Mouse (Mus musculus): Measurements from ENCODE around the gene Ptprcap. TPM values are rescaled to one million over a fixed set of nuclear protein-coding genes. Genes with fewer than 3 reads are reported as not detected.

Ptprcap gene
- polyA plus RNA-seq, 1 experiment from 2014 or later = 1.1 TPM

DNA sequence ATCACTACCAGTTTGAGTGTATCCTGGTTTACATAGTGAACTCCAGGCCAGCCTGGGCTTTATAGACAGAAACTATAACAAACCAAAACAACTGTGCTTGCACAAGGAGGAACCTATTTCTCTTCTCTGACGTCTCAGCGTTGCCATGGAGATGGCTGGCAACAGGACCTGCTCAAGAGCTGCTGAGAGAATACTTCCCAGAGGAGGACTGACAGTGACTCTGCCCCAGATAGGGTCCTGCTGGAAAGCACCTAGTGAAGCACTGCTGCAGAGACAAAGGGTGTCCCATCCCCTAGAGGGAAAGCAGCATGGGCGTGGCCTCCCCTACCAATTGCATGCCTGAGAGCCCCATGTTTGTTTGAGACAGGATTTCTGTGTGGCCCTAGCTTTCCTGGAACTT, 28.5 kb downstream of the Ptprcap start:
- H3K9ac ChIP-seq (replicated peaks) = no peak overlapping the region
- no peak overlapping the region for H3K27ac ChIP-seq (replicated peaks)
- no peaks in the 10 kb centered on the region for H3K27me3 ChIP-seq
- H3K9me3 ChIP-seq = no peaks in the 10 kb centered on the region
- no peaks in the 10 kb centered on the region for H3K36me3 ChIP-seq
- no peak overlapping the region for H3K4me3 ChIP-seq
- WGBS = 49% methylated on average over 3 of the region's 3 CpGs
- ATAC-seq (replicated peaks) = peak; percentile 57; the same call in 1 of the 2 replicates
- H3K4me1 ChIP-seq = peaks cover 8% of the 10 kb centered on the region
- no peak overlapping the region for H3K4me2 ChIP-seq (replicated peaks)

DNA sequence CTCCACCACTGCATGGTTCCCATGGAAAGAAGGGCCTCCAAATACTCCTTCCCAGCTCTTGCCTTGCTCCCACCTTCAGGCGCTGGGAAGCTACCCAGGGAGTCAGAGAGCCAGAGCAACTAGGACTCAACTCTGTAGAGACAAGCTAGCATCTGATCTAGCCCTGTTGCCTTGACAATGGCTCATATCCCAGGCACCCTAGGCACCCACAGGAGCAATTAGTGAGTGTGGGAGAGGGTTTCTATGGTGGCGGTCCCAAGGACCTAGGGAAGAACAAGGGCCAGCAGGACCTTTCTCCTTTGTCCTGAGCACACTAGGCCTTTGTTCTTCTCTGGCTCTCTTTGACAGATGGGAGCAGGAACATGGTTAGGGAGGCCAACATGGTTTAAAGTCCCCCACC, 30.3 kb downstream of the Ptprcap start:
- H3K9me3 ChIP-seq = no peaks in the 10 kb centered on the region
- H3K27ac ChIP-seq (replicated peaks) = no peak overlapping the region
- H3K27me3 ChIP-seq = no peaks in the 10 kb centered on the region
- H3K4me2 ChIP-seq (replicated peaks) = no peak overlapping the region
- H3K36me3 ChIP-seq = no peaks in the 10 kb centered on the region
- H3K9ac ChIP-seq (replicated peaks) = no peak overlapping the region
- ATAC-seq (replicated peaks) = no peak
- 68% methylated on average over 2 of the region's 2 CpGs for WGBS
- H3K4me1 ChIP-seq = peaks cover 8% of the 10 kb centered on the region
- H3K4me3 ChIP-seq = no peak overlapping the region

DNA sequence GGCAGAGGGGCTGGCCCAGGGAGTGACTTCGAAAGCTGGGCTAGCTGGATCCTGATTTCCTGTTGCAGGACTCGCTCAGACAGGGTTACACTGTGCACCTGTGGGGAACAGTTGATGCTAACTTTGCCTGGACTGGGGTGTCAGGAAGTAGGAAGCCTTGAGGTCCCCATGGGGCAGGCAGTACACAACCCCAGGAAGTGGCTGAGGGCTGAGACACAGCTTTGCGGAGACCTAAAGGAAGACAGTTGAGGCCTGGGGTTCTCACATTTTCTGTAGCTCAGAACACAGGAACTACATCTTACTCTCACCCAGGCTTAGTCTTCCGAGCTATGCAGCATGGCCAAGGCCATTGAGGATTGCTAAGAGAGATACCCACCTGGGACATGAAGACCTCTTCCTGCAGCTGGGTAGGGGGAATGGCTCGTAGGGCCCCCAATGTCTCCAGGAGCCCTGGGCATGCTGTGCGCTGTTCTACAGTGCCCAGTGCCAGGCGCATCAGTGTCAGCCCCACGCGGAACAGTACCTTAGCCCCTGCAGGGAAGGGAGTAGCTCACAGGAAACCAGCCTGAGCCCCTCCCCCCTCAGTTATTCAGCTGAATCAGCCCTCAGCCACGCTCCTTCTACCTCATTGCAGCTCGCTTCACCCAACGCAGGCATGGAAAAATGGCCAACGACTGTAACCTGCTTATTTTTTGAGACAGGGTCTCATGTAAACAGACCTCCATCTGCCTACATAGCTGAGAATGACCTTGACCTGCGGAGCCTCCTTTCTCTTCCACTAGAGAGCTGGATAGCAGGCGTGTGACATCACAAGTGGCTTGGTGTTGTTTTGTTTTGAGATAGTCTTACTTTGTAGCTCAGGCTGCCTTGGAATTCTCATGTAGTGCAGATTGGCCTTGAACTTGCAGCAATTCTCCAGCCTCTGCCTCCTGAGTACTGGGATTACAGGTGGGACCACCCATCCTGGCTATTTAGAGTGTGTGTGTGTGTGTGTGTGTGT, 31.9 kb downstream of the Ptprcap start:
- Histone ChIP-seq H3K36me3 (no peaks in the 10 kb centered on the region), H3K9ac (replicated peaks) (no peak overlapping the region)
- ATAC-seq (replicated peaks) = no peak

DNA sequence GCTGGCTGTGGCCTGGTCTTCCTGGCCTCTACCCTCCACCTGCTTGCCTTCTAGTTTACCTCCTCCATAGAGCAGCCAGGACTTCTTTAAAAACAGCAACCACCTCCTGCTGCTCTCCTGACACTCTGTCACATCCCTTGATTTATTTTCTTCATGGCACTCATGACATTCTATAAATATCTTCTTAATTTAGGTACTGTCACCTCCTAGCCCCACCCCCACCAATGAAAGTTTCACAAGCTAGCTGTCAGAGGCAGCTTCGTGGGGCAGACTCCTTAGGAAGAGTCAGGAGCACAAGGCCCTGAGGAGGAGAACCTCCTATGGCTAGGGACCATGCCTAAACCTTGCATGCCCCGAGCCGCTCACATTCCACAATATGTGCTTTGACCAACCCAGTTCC, 33.9 kb downstream of the Ptprcap start:
- no peak overlapping the region for H3K27ac ChIP-seq (replicated peaks)
- no peaks in the 10 kb centered on the region for H3K27me3 ChIP-seq
- WGBS = 71% methylated on average over 3 of the region's 3 CpGs
- H3K36me3 ChIP-seq = no peaks in the 10 kb centered on the region
- H3K4me2 ChIP-seq (replicated peaks) = no peak overlapping the region
- no peak for ATAC-seq (replicated peaks)
- no peak overlapping the region for H3K9ac ChIP-seq (replicated peaks)
- no peak overlapping the region for H3K4me3 ChIP-seq
- 0 out of 2 replicates have a peak, but pooled peaks cover 3% of the 10 kb centered on the region for H3K4me1 ChIP-seq
- no peaks in the 10 kb centered on the region for H3K9me3 ChIP-seq

More for the DNA sequence above, 31.9 kb downstream of the Ptprcap start:
- Histone ChIP-seq H3K4me2 (replicated peaks) (no peak overlapping the region), H3K4me1 (peaks cover 8% of the 10 kb centered on the region), H3K9me3 (no peaks in the 10 kb centered on the region), H3K4me3 (no peak overlapping the region), H3K27ac (replicated peaks) (no peak overlapping the region), H3K27me3 (no peaks in the 10 kb centered on the region)
- 66% methylated on average over 15 of the region's 15 CpGs for WGBS

DNA sequence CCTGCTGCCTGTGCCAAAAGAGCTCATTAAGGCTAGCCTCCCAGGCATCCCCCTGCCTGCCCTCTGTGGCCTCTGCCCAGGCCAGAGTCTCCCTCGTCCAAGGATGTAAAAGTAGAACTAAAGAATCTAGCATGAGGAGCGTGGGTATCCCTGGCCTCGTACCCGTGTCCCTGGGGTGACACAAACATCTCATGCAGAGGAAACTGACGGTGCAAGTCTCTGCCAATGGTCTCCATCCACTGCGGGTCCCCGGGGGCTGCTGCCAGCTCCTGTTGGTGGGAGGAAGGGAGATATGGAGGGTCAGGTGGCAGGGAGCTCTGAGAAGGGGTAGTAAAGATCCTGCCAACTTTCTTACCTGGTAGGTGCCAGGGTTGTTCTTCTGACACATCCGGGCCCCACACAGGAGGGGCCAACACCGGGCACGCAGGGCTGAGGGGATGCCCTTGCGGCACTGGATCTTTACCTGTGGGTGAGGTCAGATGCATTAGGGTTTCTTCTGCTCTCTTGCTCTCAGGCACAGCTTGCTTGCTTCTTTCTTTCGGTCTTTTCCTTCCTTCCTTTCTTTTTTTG, 35.7 kb downstream of the Ptprcap start:
- WGBS = 92% methylated on average over 12 of the region's 12 CpGs
- no peaks in the 10 kb centered on the region for H3K9me3 ChIP-seq

DNA sequence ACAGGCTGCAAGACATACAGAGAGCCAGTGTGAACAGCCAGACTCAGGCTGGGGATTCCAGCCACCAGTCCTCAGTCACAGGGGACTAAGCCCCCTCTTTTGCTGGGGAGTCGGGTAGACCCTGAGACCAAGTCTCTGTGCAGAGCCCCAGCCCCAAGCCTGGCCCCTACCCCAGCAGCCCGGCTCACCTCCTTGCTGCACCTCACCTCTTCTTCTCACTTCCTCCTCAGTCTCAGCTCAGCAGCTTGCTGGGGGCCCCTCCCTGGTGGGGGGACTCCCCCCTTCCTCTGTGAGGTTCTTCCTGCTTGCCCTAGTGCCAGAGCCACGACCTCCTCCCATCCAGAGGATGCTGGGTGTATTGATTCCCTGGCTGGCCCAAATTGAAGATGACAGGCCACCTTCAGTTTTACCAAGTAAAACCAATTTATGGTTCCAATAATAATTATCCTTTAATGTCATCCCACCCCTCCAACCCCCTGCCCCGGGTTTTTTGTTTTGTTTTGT, 37.5 kb downstream of the Ptprcap start, which contains the start of gene Tbc1d10c:
Tbc1d10c (minus strand) TSS at position 454 of the 504 bp plus-strand sequence.
- 74% methylated on average over 4 of the region's 4 CpGs for WGBS
- H3K4me1 ChIP-seq = peaks cover 35% of the 10 kb centered on the region
- no peaks in the 10 kb centered on the region for H3K27me3 ChIP-seq
- no peaks in the 10 kb centered on the region for H3K9me3 ChIP-seq
- H3K36me3 ChIP-seq = peaks cover 27% of the 10 kb centered on the region
- no peak for ATAC-seq (replicated peaks)
- H3K27ac ChIP-seq (replicated peaks) = peak within 1 kb of the TSS; percentile 88
- peak within 1 kb of the TSS; percentile 87 for H3K4me2 ChIP-seq (replicated peaks)
- H3K9ac ChIP-seq (replicated peaks) = peak within 1 kb of the TSS; percentile 98
- peak within 1 kb of the TSS; percentile 95 for H3K4me3 ChIP-seq

More for the DNA sequence above, 35.7 kb downstream of the Ptprcap start:
- H3K4me1 ChIP-seq = peaks cover 20% of the 10 kb centered on the region
- H3K4me2 ChIP-seq (replicated peaks) = no peak overlapping the region
- H3K9ac ChIP-seq (replicated peaks) = no peak overlapping the region
- ATAC-seq (replicated peaks) = no peak
- H3K27ac ChIP-seq (replicated peaks) = no peak overlapping the region
- H3K27me3 ChIP-seq = no peaks in the 10 kb centered on the region
- H3K36me3 ChIP-seq = peaks cover 10% of the 10 kb centered on the region
- no peak overlapping the region for H3K4me3 ChIP-seq

DNA sequence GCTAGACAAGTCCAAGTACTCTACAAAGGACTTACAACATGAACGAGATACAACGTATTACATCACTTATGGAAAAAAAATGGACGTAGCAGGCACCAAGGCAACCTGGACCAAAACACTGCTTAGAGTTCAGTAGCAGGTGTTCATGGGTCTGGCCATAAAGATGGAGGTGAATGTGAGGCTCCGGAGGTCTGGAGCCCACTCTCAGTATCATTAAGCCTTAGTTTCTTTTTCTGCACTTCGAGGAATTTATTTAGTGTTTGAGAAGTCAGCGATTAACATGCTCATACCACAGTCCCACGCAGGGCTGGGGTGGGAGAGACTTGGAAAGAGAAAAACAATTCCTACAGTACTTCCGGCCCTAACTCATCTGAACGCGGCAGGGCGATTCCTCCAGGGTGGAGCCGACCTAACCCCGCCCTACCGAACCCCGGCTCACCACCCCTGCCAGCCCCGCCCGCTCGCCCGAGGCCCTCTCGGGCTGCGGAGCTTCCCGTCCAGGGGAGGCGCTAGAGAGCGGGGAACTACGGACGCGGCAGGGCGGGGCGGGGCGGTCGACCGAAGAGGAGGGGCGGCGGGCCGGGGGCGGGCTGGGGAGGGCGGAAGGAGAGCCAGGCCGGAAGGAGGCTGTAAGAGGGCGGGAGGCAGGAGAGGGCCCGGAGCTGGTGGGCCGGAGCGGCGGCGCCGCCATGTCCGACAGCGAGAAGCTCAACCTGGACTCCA, 38.3 kb downstream of the Ptprcap start, which contains the start of gene Ppp1ca:
Ppp1ca (plus strand) TSS at position 538 of the 723 bp plus-strand sequence.
- no peaks in the 10 kb centered on the region for H3K27me3 ChIP-seq
- H3K36me3 ChIP-seq = peaks cover 36% of the 10 kb centered on the region
- H3K9ac ChIP-seq (replicated peaks) = peak within 1 kb of the TSS; percentile 98
- peak within 1 kb of the TSS; percentile 88 for H3K27ac ChIP-seq (replicated peaks)
- 9% methylated on average over 35 of the region's 47 CpGs for WGBS
- peak; percentile 87 for ATAC-seq (replicated peaks)
- no peaks in the 10 kb centered on the region for H3K9me3 ChIP-seq
- peaks cover 38% of the 10 kb centered on the region for H3K4me1 ChIP-seq
- peak within 1 kb of the TSS; percentile 87 for H3K4me2 ChIP-seq (replicated peaks)
- H3K4me3 ChIP-seq = peak within 1 kb of the TSS; percentile 95

DNA sequence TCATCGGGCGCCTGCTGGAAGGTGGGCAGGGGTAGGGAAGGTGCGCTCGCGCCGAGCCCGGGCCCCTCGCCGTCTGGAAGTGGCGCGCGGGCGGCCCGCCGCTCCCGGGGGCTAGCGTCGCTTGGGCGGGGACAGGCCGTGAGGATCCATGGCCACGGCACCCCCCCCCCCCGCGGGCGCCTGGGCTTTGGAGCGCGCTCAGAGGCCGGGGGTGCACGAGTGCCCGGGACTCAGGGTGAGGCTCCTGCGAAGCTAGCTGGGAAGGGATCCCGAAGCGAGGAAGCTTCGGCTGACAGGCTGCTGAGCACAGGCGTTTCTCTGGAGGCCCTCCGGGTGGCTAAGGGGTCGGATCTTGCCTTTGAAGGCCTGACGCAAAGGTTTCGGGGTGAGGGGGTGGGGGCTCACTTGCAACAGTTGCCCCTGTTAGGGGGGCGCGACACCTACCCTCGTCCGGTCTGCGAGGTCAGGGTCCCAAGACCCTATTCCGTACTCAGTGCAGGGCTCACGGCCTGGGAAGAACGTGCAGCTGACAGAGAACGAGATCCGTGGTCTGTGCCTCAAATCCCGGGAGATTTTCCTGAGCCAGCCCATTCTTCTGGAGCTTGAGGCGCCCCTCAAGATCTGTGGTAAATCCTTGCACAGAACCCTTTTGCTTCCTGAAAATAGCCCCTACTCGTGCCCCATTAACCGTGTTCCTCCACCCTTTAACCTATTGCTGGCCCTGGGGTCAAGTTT, 39.0 kb downstream of the Ptprcap start:
- ATAC-seq (replicated peaks) = peak; percentile 12
- Histone ChIP-seq H3K4me2 (replicated peaks) (peak overlapping the region; percentile 87), H3K9ac (replicated peaks) (peak overlapping the region; percentile 98), H3K9me3 (no peaks in the 10 kb centered on the region), H3K4me3 (peak overlapping the region; percentile 95), H3K27me3 (no peaks in the 10 kb centered on the region), H3K36me3 (peaks cover 41% of the 10 kb centered on the region), H3K27ac (replicated peaks) (peak overlapping the region; percentile 88), H3K4me1 (peaks cover 38% of the 10 kb centered on the region)
- under 1% methylated on average over 51 of the region's 52 CpGs for WGBS

DNA sequence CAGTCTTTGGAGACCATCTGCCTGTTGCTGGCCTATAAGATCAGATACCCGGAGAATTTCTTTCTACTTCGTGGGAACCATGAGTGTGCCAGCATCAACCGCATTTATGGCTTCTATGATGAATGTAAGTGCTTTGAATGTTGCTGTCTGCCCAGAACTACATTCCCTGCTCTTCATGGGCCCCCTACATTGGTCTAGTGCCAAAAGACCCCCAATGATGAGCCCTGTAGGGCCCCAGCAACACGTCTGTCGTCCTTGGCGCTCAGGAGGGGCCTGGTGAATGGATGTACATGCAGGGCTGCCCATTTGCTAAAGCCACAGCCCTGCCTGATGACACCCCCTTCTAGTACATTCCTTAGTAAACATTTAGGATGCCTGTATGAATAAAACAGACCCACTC, 39.7 kb downstream of the Ptprcap start:
- 57% methylated on average over 6 of the region's 6 CpGs for WGBS
- Histone ChIP-seq H3K9me3 (no peaks in the 10 kb centered on the region), H3K4me1 (peaks cover 38% of the 10 kb centered on the region), H3K27ac (replicated peaks) (no peak overlapping the region), H3K36me3 (peaks cover 41% of the 10 kb centered on the region), H3K9ac (replicated peaks) (peak overlapping the region; percentile 98), H3K27me3 (no peaks in the 10 kb centered on the region), H3K4me3 (peak overlapping the region; percentile 95), H3K4me2 (replicated peaks) (peak overlapping the region; percentile 87)
- no peak for ATAC-seq (replicated peaks)

DNA sequence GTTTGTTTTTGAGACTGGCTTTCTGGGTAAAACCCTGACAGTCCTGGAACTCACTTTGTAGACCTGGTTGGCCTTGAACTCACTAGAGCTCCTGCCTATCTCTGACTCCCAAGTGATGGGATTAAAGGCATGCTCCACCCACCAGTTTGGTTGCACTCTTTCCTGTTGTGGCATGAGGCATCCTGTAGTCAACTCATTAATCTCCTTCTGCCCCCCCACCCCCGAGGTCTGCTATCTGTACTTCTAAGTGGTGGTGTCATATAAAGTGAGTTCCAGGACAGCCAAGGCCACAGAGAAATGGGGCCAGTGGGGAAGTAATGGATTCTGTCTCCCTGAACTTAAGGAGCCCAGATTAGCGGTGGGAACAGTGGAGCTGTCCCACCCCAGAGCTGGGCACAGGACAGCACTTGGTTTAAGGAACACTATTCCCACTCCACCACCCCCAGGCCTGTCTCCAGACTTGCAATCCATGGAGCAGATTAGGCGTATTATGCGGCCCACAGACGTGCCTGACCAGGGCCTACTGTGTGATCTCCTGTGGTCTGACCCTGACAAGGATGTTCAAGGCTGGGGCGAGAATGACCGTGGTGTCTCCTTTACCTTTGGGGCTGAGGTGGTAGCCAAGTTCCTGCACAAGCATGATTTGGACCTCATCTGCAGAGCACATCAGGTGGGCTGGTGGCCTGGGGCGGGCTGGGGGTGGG, 40.8 kb downstream of the Ptprcap start:
- Histone ChIP-seq H3K27me3 (no peaks in the 10 kb centered on the region), H3K4me3 (no peak overlapping the region), H3K4me2 (replicated peaks) (no peak overlapping the region), H3K9me3 (no peaks in the 10 kb centered on the region), H3K4me1 (peaks cover 38% of the 10 kb centered on the region), H3K27ac (replicated peaks) (0 out of 2 replicates have a peak overlapping the region, but pooled peaks have one; percentile 6), H3K9ac (replicated peaks) (no peak overlapping the region), H3K36me3 (peaks cover 44% of the 10 kb centered on the region)
- ATAC-seq (replicated peaks) = no peak
- 91% methylated on average over 8 of the region's 8 CpGs for WGBS

Measured in forebrain, embryonic 15.5 days (tissue).